Mouse (Mus musculus): ENCODE results near the gene Apbb2.

DNA sequence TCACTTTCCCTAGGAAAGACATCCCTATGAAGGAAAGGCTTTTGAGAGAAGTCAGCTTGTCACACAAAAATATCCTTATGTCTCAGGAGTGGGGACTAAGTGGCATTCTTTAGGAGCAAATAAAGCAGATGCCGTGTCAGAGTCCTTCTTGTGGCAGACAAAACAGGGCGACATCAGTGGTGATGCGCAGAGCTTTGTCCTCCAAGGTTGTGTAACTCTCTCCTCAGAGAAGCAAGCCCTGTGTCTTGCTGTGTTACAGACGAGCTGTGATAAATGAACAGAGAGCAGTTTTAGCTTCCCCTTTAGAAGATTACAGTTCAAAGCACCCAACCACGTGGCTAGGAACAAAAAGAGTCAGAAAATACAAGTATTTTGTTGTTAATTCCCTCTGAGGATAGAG, 205.2 kb downstream of the Apbb2 start:
- no peak for TF ChIP-seq CTCF (conservative IDR thresholded peaks at IDR 0.05; ENCODE audit: low read length)
- no peak for TF ChIP-seq POU5F1 (IDR thresholded peaks at IDR 0.05; ENCODE audit: borderline replicate concordance, low read length)
